In the genomic region with DNA sequence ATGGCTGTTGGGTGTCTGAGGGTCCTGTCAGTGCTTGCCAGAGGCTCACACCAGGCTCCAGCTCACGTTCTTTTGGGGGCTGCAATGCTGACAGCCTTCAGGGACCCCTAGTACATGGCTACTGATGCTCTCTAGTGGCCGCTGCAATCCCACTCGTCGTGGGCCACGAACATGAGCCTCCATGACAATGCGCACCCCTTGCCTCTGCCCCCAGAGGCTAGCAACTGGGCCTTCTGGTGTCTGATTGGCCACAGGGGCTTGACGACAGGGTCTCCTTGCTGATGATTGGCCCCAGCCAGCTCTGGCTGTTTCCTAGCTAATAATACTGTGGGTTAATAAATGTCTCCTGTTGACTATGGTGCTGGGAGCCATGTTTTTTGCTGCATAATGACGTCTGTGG, we compare ENCODE assay signal across 12 mouse cellular contexts.
A peak's percentile ranks its signal among the peaks of the same experiment; 100 is the strongest.
DNase-seq lines count a peak whose midpoint lies in the region; ATAC-seq lines count a peak whose summit lies in the region.
"Had no signal": no experiment of that assay in that cellular context is flagged by ENCODE, and none has a peak within 500 bp of the region (broad histone marks: within the 10 kb centered on the region; RNA-seq: fewer than 3 reads in every experiment).

No protein-coding gene starts in this region.

- DNase-seq in cerebellum, adult 11 months: peak; percentile 10
- DNase-seq in liver, embryonic 11.5 days (ENCODE audit: low spot score): no peak
- DNase-seq in liver: no peak
- DNase-seq in yolk sac, embryonic 10.5 days (ENCODE audit: low spot score): peak; percentile 70
- DNase-seq in adrenal gland, adult 18-20 months (ENCODE audit: low spot score in 2 of 2): no peak
- DNase-seq in embryo, embryonic 10 days (ENCODE audit: low spot score): no peak
- DNase-seq: gastrocnemius, postnatal 36 days; kidney, adult 9 months had no signal

- 72% methylated on average over 8 of the region's 8 CpGs for WGBS in liver, embryonic 11.5 days
- 75% methylated on average over 8 of the region's 8 CpGs for WGBS in limb, embryonic 15.5 days

- peaks cover 8% of the 10 kb centered on the region for H3K27me3 ChIP-seq in liver, embryonic 11.5 days (replicated peaks; ENCODE audit: control insufficient read depth, insufficient read depth, low read length)
- H3K27me3 ChIP-seq in limb, embryonic 15.5 days: no peaks in the 10 kb centered on the region

- H3K4me1 ChIP-seq in liver, embryonic 11.5 days (replicated peaks; ENCODE audit: control insufficient read depth, insufficient read depth, low read length): no peaks in the 10 kb centered on the region
- peaks cover 15% of the 10 kb centered on the region; the same call in 1 of the 2 replicates for H3K4me1 ChIP-seq in limb, embryonic 15.5 days

- no peak overlapping the region for H3K4me2 ChIP-seq in liver, embryonic 11.5 days
- no peak overlapping the region for H3K4me2 ChIP-seq in limb, embryonic 15.5 days

- H3K9ac ChIP-seq in liver, embryonic 11.5 days (ENCODE audit: low read depth, low read length): no peak overlapping the region
- H3K9ac ChIP-seq in limb, embryonic 15.5 days: no peak overlapping the region

- H3K27ac ChIP-seq in liver, embryonic 11.5 days (ENCODE audit: low read depth, low read length): no peak overlapping the region
- peak overlapping the region; percentile 38 for H3K27ac ChIP-seq in limb, embryonic 15.5 days
- H3K27ac ChIP-seq: stomach, postnatal 0 days had no signal

- peaks cover 31% of the 10 kb centered on the region for H3K9me3 ChIP-seq in liver, embryonic 11.5 days (ENCODE audit: control insufficient read depth, low read length)
- peaks cover 22% of the 10 kb centered on the region for H3K9me3 ChIP-seq in limb, embryonic 15.5 days

- ATAC-seq in cerebellum, adult (ENCODE audit: insufficient number of reproducible peaks, low FRiP score, low TSS enrichment): no peak
- ATAC-seq in liver, embryonic 11.5 days (replicated peaks; ENCODE audit: low FRiP score): 0 out of 2 replicates have a peak, but pooled peaks have one; percentile 12
- no peak for ATAC-seq in limb, embryonic 15.5 days (ENCODE audit: insufficient number of reproducible peaks, low FRiP score, low TSS enrichment, low read depth)
- ATAC-seq: activated CD4-positive, CD25-positive, alpha-beta regulatory T cell, adult 4 months had no signal

- H3K36me3 ChIP-seq in liver, embryonic 11.5 days (ENCODE audit: control insufficient read depth, insufficient read depth, low read length): no peaks in the 10 kb centered on the region
- no peaks in the 10 kb centered on the region for H3K36me3 ChIP-seq in limb, embryonic 15.5 days

- no peak overlapping the region for H3K4me3 ChIP-seq in liver, embryonic 11.5 days (ENCODE audit: low read depth, low read length)
- H3K4me3 ChIP-seq in limb, embryonic 15.5 days: no peak overlapping the region

Comparison
In these comparisons a context has a peak if more than half of its experiments do, and no peak if none do; other contexts are left out.
1. DNase-seq: peak in cerebellum, adult 11 months (single experiment) and yolk sac, embryonic 10.5 days (single experiment); none in liver, embryonic 11.5 days (single experiment), liver (single experiment), adrenal gland, adult 18-20 months (0 of 2) and embryo, embryonic 10 days (single experiment).